9 mouse cellular contexts compared by ENCODE assay signal in the genomic region with DNA sequence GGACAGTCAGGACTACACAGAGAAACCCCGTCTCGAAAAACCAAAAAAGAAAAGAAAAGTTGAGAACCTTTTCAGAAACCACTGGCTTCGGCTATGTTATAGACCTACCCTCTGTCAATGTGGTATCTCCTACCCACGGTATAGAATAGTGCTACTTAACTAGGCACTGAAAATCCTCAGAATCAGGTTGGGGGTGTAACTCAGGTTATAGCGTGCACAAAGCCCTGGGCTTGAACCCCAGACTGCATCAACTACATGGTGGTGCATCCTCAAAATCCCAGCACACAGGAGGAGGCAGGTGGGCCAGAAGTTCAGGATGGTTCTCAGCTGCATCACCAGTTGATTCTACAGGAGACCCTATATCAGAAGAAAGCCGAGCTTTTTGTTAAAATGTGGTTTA. TPM values are rescaled to one million over a fixed set of nuclear protein-coding genes. Genes with fewer than 3 reads are reported as not detected.
A peak's percentile ranks its signal among the peaks of the same experiment; 100 is the strongest.
DNase-seq lines count a peak whose midpoint lies in the region; ATAC-seq and TF ChIP-seq lines count a peak whose summit lies in the region.
"Had no signal": no experiment of that assay in that cellular context is flagged by ENCODE, and none has a peak within 500 bp of the region (broad histone marks: within the 10 kb centered on the region; RNA-seq: fewer than 3 reads in every experiment).

No protein-coding gene starts in this region.

- peaks cover 6% of the 10 kb centered on the region; the same call in 1 of the 2 replicates for H3K4me1 ChIP-seq in forebrain, embryonic 11.5 days (replicated peaks; ENCODE audit: control insufficient read depth, insufficient read depth, low read length)
- H3K4me1 ChIP-seq in forebrain, postnatal 0 days (ENCODE audit: insufficient read depth): peaks cover 13% of the 10 kb centered on the region
- peaks cover 40% of the 10 kb centered on the region for H3K4me1 ChIP-seq in lung, embryonic 16.5 days (replicated peaks; ENCODE audit: control insufficient read depth, insufficient read depth, low read length)
- peaks cover 34% of the 10 kb centered on the region for H3K4me1 ChIP-seq in limb, embryonic 14.5 days (ENCODE audit: control insufficient read depth, insufficient read depth, low read length)
- peaks cover 40% of the 10 kb centered on the region for H3K4me1 ChIP-seq in neural tube, embryonic 15.5 days

- no peak for TF ChIP-seq CTCF in forebrain, postnatal 0 days (IDR thresholded peaks at IDR 0.05; ENCODE audit: low read depth)

- no peaks in the 10 kb centered on the region for H3K36me3 ChIP-seq in forebrain, embryonic 11.5 days (ENCODE audit: control insufficient read depth, insufficient read depth, low read length)
- H3K36me3 ChIP-seq in forebrain, postnatal 0 days (ENCODE audit: insufficient read depth): no peaks in the 10 kb centered on the region
- no peaks in the 10 kb centered on the region for H3K36me3 ChIP-seq in lung, embryonic 16.5 days (ENCODE audit: control insufficient read depth, insufficient read depth, low read length)
- no peaks in the 10 kb centered on the region for H3K36me3 ChIP-seq in limb, embryonic 14.5 days (ENCODE audit: control insufficient read depth, insufficient read depth, low read length)
- no peaks in the 10 kb centered on the region for H3K36me3 ChIP-seq in neural tube, embryonic 15.5 days

- no peak overlapping the region for H3K9ac ChIP-seq in forebrain, embryonic 11.5 days (ENCODE audit: low read length)
- no peak overlapping the region for H3K9ac ChIP-seq in forebrain, postnatal 0 days
- no peak overlapping the region for H3K9ac ChIP-seq in lung, embryonic 16.5 days (ENCODE audit: low read length)
- H3K9ac ChIP-seq in limb, embryonic 14.5 days (ENCODE audit: low read depth, low read length, severe bottlenecking): no peak overlapping the region
- no peak overlapping the region for H3K9ac ChIP-seq in neural tube, embryonic 15.5 days (replicated peaks)

- no peak overlapping the region for H3K27ac ChIP-seq in forebrain, embryonic 11.5 days (ENCODE audit: low read depth, low read length)
- H3K27ac ChIP-seq in forebrain, postnatal 0 days (ENCODE audit: low read depth, low read length): no peak overlapping the region
- H3K27ac ChIP-seq in lung, embryonic 16.5 days (ENCODE audit: low read length): peak overlapping the region; percentile 92
- H3K27ac ChIP-seq in limb, embryonic 14.5 days (replicated peaks; ENCODE audit: low read depth, low read length): peak overlapping the region; percentile 86
- no peak overlapping the region for H3K27ac ChIP-seq in neural tube, embryonic 15.5 days (replicated peaks)

- 93% methylated on average over 6 of the region's 6 CpGs for WGBS in forebrain, embryonic 11.5 days
- WGBS in forebrain, postnatal 0 days: 96% methylated on average over 6 of the region's 6 CpGs
- WGBS in lung, embryonic 16.5 days: 92% methylated on average over 6 of the region's 6 CpGs
- 94% methylated on average over 6 of the region's 6 CpGs for WGBS in limb, embryonic 14.5 days
- 94% methylated on average over 6 of the region's 6 CpGs for WGBS in neural tube, embryonic 15.5 days

- ATAC-seq in forebrain, embryonic 11.5 days (replicated peaks; ENCODE audit: low FRiP score): no peak
- no peak for ATAC-seq in forebrain, postnatal 0 days
- no peak for ATAC-seq in lung, embryonic 16.5 days (ENCODE audit: low read depth)
- ATAC-seq in limb, embryonic 14.5 days (ENCODE audit: low FRiP score, low read depth): no peak
- ATAC-seq in neural tube, embryonic 15.5 days (ENCODE audit: low FRiP score): no peak

- H3K4me3 ChIP-seq in forebrain, embryonic 11.5 days (ENCODE audit: low read depth, low read length): 0 out of 2 replicates have a peak overlapping the region, but pooled peaks have one; percentile 96
- H3K4me3 ChIP-seq in forebrain, postnatal 0 days (ENCODE audit: low read depth, low read length): no peak overlapping the region
- peak overlapping the region; percentile 92 for H3K4me3 ChIP-seq in lung, embryonic 16.5 days (ENCODE audit: low read length)
- H3K4me3 ChIP-seq in limb, embryonic 14.5 days (replicated peaks; ENCODE audit: low read length): peak overlapping the region; percentile 98
- peak overlapping the region; percentile 95; the same call in 1 of the 2 replicates for H3K4me3 ChIP-seq in neural tube, embryonic 15.5 days (replicated peaks)

- peak overlapping the region; percentile 59; the same call in 1 of the 2 replicates for H3K4me2 ChIP-seq in forebrain, embryonic 11.5 days (ENCODE audit: low read depth, low read length, severe bottlenecking)
- H3K4me2 ChIP-seq in forebrain, postnatal 0 days (ENCODE audit: low read depth): no peak overlapping the region
- peak overlapping the region; percentile 79 for H3K4me2 ChIP-seq in lung, embryonic 16.5 days (ENCODE audit: low read depth, low read length)
- H3K4me2 ChIP-seq in limb, embryonic 14.5 days (replicated peaks; ENCODE audit: low read depth, low read length, severe bottlenecking): peak overlapping the region; percentile 79; the same call in 1 of the 2 replicates
- H3K4me2 ChIP-seq in neural tube, embryonic 15.5 days: peak overlapping the region; percentile 77

- TF ChIP-seq POLR2A in limb, embryonic 14.5 days (IDR thresholded peaks at IDR 0.05; ENCODE audit: borderline replicate concordance, extremely low read depth, insufficient read depth, insufficient read length): no peak

- no peaks in the 10 kb centered on the region for H3K9me3 ChIP-seq in forebrain, embryonic 11.5 days (ENCODE audit: control insufficient read depth, low read length)
- H3K9me3 ChIP-seq in forebrain, postnatal 0 days (ENCODE audit: low read length): no peaks in the 10 kb centered on the region
- H3K9me3 ChIP-seq in lung, embryonic 16.5 days (ENCODE audit: control insufficient read depth, low read length): no peaks in the 10 kb centered on the region
- H3K9me3 ChIP-seq in limb, embryonic 14.5 days (ENCODE audit: control insufficient read depth, low read length): no peaks in the 10 kb centered on the region
- no peaks in the 10 kb centered on the region for H3K9me3 ChIP-seq in neural tube, embryonic 15.5 days (replicated peaks)

- no peak for DNase-seq in forebrain, embryonic 11.5 days (ENCODE audit: low spot score)
- no peak for DNase-seq in forebrain, postnatal 0 days
- DNase-seq in lung, postnatal 36 days: no peak
- no peak for DNase-seq in limb, embryonic 14.5 days (ENCODE audit: low spot score)
- DNase-seq in right cerebral cortex, postnatal 4 days: no peak
- DNase-seq in layer of hippocampus, adult 8-10 months (ENCODE audit: low spot score in 2 of 2): no peak

- no peaks in the 10 kb centered on the region; the same call in 1 of the 2 replicates for H3K27me3 ChIP-seq in forebrain, embryonic 11.5 days (ENCODE audit: control insufficient read depth, insufficient read depth, low read length)
- H3K27me3 ChIP-seq in forebrain, postnatal 0 days (ENCODE audit: insufficient read depth, low read length): no peaks in the 10 kb centered on the region
- H3K27me3 ChIP-seq in lung, embryonic 16.5 days (ENCODE audit: control insufficient read depth, insufficient read depth, low read depth, low read length): no peaks in the 10 kb centered on the region
- H3K27me3 ChIP-seq in limb, embryonic 14.5 days (ENCODE audit: control insufficient read depth, insufficient read depth, low read length): no peaks in the 10 kb centered on the region
- 0 out of 2 replicates have a peak, but pooled peaks cover 2% of the 10 kb centered on the region for H3K27me3 ChIP-seq in neural tube, embryonic 15.5 days (replicated peaks)

RNA-seq across cellular contexts. Expression of gene Smarcd2, which starts 1.0 kb away (rescaled TPM):
- 27.2 and 27.7 TPM in 2 replicates for polyA plus RNA-seq in forebrain, embryonic 11.5 days (2014; fragmentation: Nextera tagmentation; extraction: Ambion mirVana)
- total RNA-seq in forebrain, postnatal 0 days (2014; rRNA removed): 16.9 and 20.0 TPM in 2 replicates
- polyA plus RNA-seq in forebrain, postnatal 0 days (2015; fragmentation: Nextera tagmentation; extraction: Ambion mirVana): 8.5 and 9.5 TPM in 2 replicates
- 69.3 and 71.4 TPM in 2 replicates for polyA plus RNA-seq in lung, embryonic 16.5 days (2015; fragmentation: Nextera tagmentation; extraction: Ambion mirVana)
- 184 and 203 TPM in 2 replicates for polyA plus RNA-seq in limb, embryonic 14.5 days (2012; rRNA removed)
- 114 and 130 TPM in 2 replicates for polyA plus RNA-seq in limb, embryonic 14.5 days (2014; fragmentation: Nextera tagmentation; extraction: Ambion mirVana)
- polyA plus RNA-seq in neural tube, embryonic 15.5 days (2015; fragmentation: Nextera tagmentation; extraction: Ambion mirVana): 14.2 and 29.1 TPM in 2 replicates
- total RNA-seq in layer of hippocampus, adult 8-10 months (2022): 10 to 100 TPM; 29.1 to 34.7 (median 31.2) TPM

RNA-seq across cellular contexts. Expression of gene Tcam1, which starts 2.7 kb away (rescaled TPM):
- polyA plus RNA-seq in forebrain, embryonic 11.5 days (2014; fragmentation: Nextera tagmentation; extraction: Ambion mirVana): 0.15 and 0.29 TPM in 2 replicates
- total RNA-seq in forebrain, postnatal 0 days (2014; rRNA removed): 0.23 and 0.38 TPM in 2 replicates
- polyA plus RNA-seq in forebrain, postnatal 0 days (2015; fragmentation: Nextera tagmentation; extraction: Ambion mirVana): 0.18 and 0.23 TPM in 2 replicates
- 0.26 and 0.29 TPM in 2 replicates for polyA plus RNA-seq in lung, embryonic 16.5 days (2015; fragmentation: Nextera tagmentation; extraction: Ambion mirVana)
- 0.78 and 1.0 TPM in 2 replicates for polyA plus RNA-seq in limb, embryonic 14.5 days (2012; rRNA removed)
- 0.22 and 0.66 TPM in 2 replicates for polyA plus RNA-seq in limb, embryonic 14.5 days (2014; fragmentation: Nextera tagmentation; extraction: Ambion mirVana)
- 0.15 and 0.29 TPM in 2 replicates for polyA plus RNA-seq in neural tube, embryonic 15.5 days (2015; fragmentation: Nextera tagmentation; extraction: Ambion mirVana)
- total RNA-seq in layer of hippocampus, adult 8-10 months (2022): under 1 TPM in 2 of 4 experiments, not detected in 2; 0.16 to 0.20 TPM

RNA-seq across cellular contexts. Expression of gene Psmc5, which starts 17.9 kb away (rescaled TPM):
- 368 and 384 TPM in 2 replicates for polyA plus RNA-seq in forebrain, embryonic 11.5 days (2014; fragmentation: Nextera tagmentation; extraction: Ambion mirVana)
- total RNA-seq in forebrain, postnatal 0 days (2014; rRNA removed): 108 and 114 TPM in 2 replicates
- 258 and 270 TPM in 2 replicates for polyA plus RNA-seq in forebrain, postnatal 0 days (2015; fragmentation: Nextera tagmentation; extraction: Ambion mirVana)
- polyA plus RNA-seq in lung, embryonic 16.5 days (2015; fragmentation: Nextera tagmentation; extraction: Ambion mirVana): 242 and 250 TPM in 2 replicates
- 123 and 186 TPM in 2 replicates for polyA plus RNA-seq in limb, embryonic 14.5 days (2012; rRNA removed)
- 244 and 253 TPM in 2 replicates for polyA plus RNA-seq in limb, embryonic 14.5 days (2014; fragmentation: Nextera tagmentation; extraction: Ambion mirVana)
- polyA plus RNA-seq in neural tube, embryonic 15.5 days (2015; fragmentation: Nextera tagmentation; extraction: Ambion mirVana): 328 and 329 TPM in 2 replicates
- 100 to 1,000 TPM; 164 to 180 (median 176) TPM for total RNA-seq in layer of hippocampus, adult 8-10 months (2022)

RNA-seq across cellular contexts. Expression of gene Ftsj3, which starts 17.9 kb away (rescaled TPM):
- 70.1 and 71.1 TPM in 2 replicates for polyA plus RNA-seq in forebrain, embryonic 11.5 days (2014; fragmentation: Nextera tagmentation; extraction: Ambion mirVana)
- total RNA-seq in forebrain, postnatal 0 days (2014; rRNA removed): 40.2 and 62.7 TPM in 2 replicates
- 29.0 and 29.7 TPM in 2 replicates for polyA plus RNA-seq in forebrain, postnatal 0 days (2015; fragmentation: Nextera tagmentation; extraction: Ambion mirVana)
- polyA plus RNA-seq in lung, embryonic 16.5 days (2015; fragmentation: Nextera tagmentation; extraction: Ambion mirVana): 42.9 and 48.7 TPM in 2 replicates
- 36.4 and 43.8 TPM in 2 replicates for polyA plus RNA-seq in limb, embryonic 14.5 days (2012; rRNA removed)
- 54.6 and 55.8 TPM in 2 replicates for polyA plus RNA-seq in limb, embryonic 14.5 days (2014; fragmentation: Nextera tagmentation; extraction: Ambion mirVana)
- polyA plus RNA-seq in neural tube, embryonic 15.5 days (2015; fragmentation: Nextera tagmentation; extraction: Ambion mirVana): 31.1 and 40.6 TPM in 2 replicates
- total RNA-seq in layer of hippocampus, adult 8-10 months (2022): 10 to 100 TPM; 28.9 to 33.3 (median 32.4) TPM

RNA-seq across cellular contexts. Expression of gene Gh, which starts 27.9 kb away (rescaled TPM):
- not detected in 2 replicates for polyA plus RNA-seq in forebrain, embryonic 11.5 days (2014; fragmentation: Nextera tagmentation; extraction: Ambion mirVana)
- not detected in 2 replicates for total RNA-seq in forebrain, postnatal 0 days (2014; rRNA removed)
- not detected in 2 replicates for polyA plus RNA-seq in forebrain, postnatal 0 days (2015; fragmentation: Nextera tagmentation; extraction: Ambion mirVana)
- polyA plus RNA-seq in lung, embryonic 16.5 days (2015; fragmentation: Nextera tagmentation; extraction: Ambion mirVana): not detected in 2 replicates
- not detected in 2 replicates for polyA plus RNA-seq in limb, embryonic 14.5 days (2012; rRNA removed)
- polyA plus RNA-seq in limb, embryonic 14.5 days (2014; fragmentation: Nextera tagmentation; extraction: Ambion mirVana): not detected in 2 replicates
- not detected in 2 replicates for polyA plus RNA-seq in neural tube, embryonic 15.5 days (2015; fragmentation: Nextera tagmentation; extraction: Ambion mirVana)
- total RNA-seq in layer of hippocampus, adult 8-10 months (2022): 1 to 10 TPM in 1 of 4 experiments, under 1 TPM in 1, not detected in 2; 0.57 to 1.7 TPM
- polyA plus RNA-seq: cortical plate, adult 2 months had no signal

Comparison
In these comparisons a context has a peak if more than half of its experiments do, and no peak if none do; other contexts are left out.
1. H3K27ac ChIP-seq: peak in lung, embryonic 16.5 days (single experiment) and limb, embryonic 14.5 days (single experiment); none in forebrain, embryonic 11.5 days (single experiment), forebrain, postnatal 0 days (single experiment) and neural tube, embryonic 15.5 days (single experiment).